Mouse (Mus musculus) stomach, postnatal 0 days (tissue): Measurements from ENCODE around the gene Htr6.

Experiments
- CTCF ChIP-seq: IDR thresholded peaks from 2 replicates; pipeline ENCODE4 v1.5.1; 2016; ENCODE audit warnings: antibody characterized with exemption, low read depth, mild to moderate bottlenecking, moderate library complexity
- EP300 ChIP-seq: optimal IDR thresholded peaks from 2 replicates; pipeline ENCODE3; 2016; ENCODE audit warnings: antibody characterized with exemption

GRCm38 (mm10) chr4:139034540-139034939 lies 40.8 kb downstream of the Htr6 start:
- peak; percentile 53 for TF ChIP-seq CTCF
- no peak for TF ChIP-seq EP300
